Mouse (Mus musculus) thymus, adult 2 months (tissue): ENCODE data around the gene Galnt10.
A peak's percentile ranks its signal among the peaks of the same experiment; 100 is the strongest.

Experiments
- CTCF ChIP-seq: fragments of 200-500 bp; IDR thresholded peaks from 2 replicates; pipeline ENCODE4 v1.5.1; 2012; ENCODE audit warnings: mild to moderate bottlenecking, control low read depth, low read length, moderate library complexity, borderline replicate concordance; ENCODE audit not compliant: control insufficient read depth, poor library complexity, insufficient read depth; ENCODE audit errors: extremely low read depth
- POLR2A ChIP-seq: fragments of 200-500 bp; IDR thresholded peaks from 2 replicates; pipeline ENCODE4 v1.6.1; 2012; ENCODE audit warnings: mild to moderate bottlenecking, low read length, control low read depth, moderate library complexity; ENCODE audit not compliant: control insufficient read depth, poor library complexity, insufficient read depth; ENCODE audit errors: extremely low read depth

DNA sequence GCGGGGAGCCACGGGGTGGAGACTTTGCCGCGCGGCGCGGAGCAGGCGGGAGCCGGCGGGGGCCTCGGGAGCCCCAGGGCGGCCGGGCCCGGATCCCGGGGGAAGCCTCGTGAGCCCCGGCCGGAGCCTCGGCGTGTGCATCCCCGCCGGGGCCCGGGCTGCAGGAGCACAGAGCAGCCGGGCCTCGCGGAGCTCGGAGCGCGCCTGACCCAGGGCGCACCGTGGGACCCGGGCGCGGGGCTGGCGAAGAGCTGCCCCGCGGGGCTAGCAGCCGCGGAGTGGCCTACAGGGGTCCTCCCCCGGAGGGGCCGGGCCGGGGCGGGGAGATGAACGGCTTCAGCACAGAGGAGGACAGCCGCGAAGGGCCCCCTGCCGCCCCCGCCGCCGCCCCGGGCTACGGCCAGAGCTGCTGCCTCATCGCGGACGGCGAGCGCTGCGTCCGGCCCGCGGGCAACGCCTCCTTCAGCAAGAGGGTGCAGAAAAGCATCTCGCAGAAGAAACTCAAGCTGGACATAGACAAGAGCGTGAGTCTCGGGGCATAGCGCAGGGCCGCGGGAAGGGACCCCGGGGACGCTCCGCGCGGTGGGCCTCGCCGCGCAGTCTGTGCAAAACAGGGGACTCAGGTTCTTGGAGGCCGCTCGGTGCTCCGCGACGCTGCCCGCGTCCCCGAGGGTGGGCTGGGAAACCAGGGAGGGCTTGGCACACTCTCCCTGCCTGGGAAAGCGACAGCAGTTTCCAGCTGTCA lies 156.7 kb downstream of the Galnt10 start:
- TF ChIP-seq POLR2A (0 out of 2 replicates have a peak, but pooled peaks have one; percentile 16), CTCF (peak; percentile 25; the same call in 1 of the 2 replicates)
